Mouse (Mus musculus) heart, adult 2 months (tissue): ENCODE results near the gene Aebp2. TPM values are rescaled to one million over a fixed set of nuclear protein-coding genes. Genes with fewer than 3 reads are reported as not detected.
"Not testable (repeated sequence)": the region's sequence is repeated elsewhere in the genome, so short reads cannot be mapped to it uniquely, and the experiment has no call there.

Source experiments
- DNase-seq, 2 experiments: peaks; one replicate each; pipeline ENCODE4 v3.0.0; 2021
- H3K27ac ChIP-seq: fragments of 200-600 bp; 2 replicates; pipeline ENCODE4 v1.8.1; 2022
- H3K27me3 ChIP-seq: fragments of 200-500 bp; 2 replicates; pipeline ENCODE4 v1.6.1; 2012; ENCODE audit warnings: mild to moderate bottlenecking, low read length, inconsistent platforms, mixed read lengths; ENCODE audit not compliant: control insufficient read depth, insufficient read depth
- H3K36me3 ChIP-seq: fragments of 200-500 bp; 2 replicates; pipeline ENCODE4 v1.6.1; 2012; ENCODE audit warnings: low read length, inconsistent platforms; ENCODE audit not compliant: control insufficient read depth, insufficient read depth
- H3K4me1 ChIP-seq: fragments of 200-500 bp; 2 replicates; pipeline ENCODE4 v1.6.1; 2011; ENCODE audit warnings: low read length; ENCODE audit not compliant: control insufficient read depth, insufficient read depth
- H3K4me3 ChIP-seq: fragments of 200-600 bp; 2 replicates; pipeline ENCODE4 v1.8.1; 2022
- H3K79me2 ChIP-seq: fragments of 200-500 bp; replicated peaks from 2 replicates; pipeline ENCODE4 v1.6.1; 2012; ENCODE audit warnings: mild to moderate bottlenecking, inconsistent platforms, low read length, moderate library complexity, mixed read lengths; ENCODE audit not compliant: control insufficient read depth, insufficient read depth
- H3K9ac ChIP-seq: fragments of 200-500 bp; 2 replicates; pipeline ENCODE4 v1.6.1; 2012; ENCODE audit warnings: low read depth, mild to moderate bottlenecking, control low read depth, inconsistent platforms, low read length, mixed read lengths
- CTCF ChIP-seq: fragments of 200-600 bp; IDR thresholded peaks from 2 replicates; pipeline ENCODE4 v1.8.1; 2022; ENCODE audit warnings: antibody characterized with exemption, mild to moderate bottlenecking, moderate library complexity
- EP300 ChIP-seq: fragments of 200-500 bp; IDR thresholded peaks from 2 replicates; pipeline ENCODE4 v1.6.1; 2011; ENCODE audit warnings: low read depth, low read length, control low read depth; ENCODE audit not compliant: insufficient read depth
- POLR2A ChIP-seq: fragments of 200-500 bp; IDR thresholded peaks from 2 replicates; pipeline ENCODE4 v1.6.1; 2011; ENCODE audit warnings: mild to moderate bottlenecking, low read depth, low read length, control low read depth; ENCODE audit not compliant: insufficient read depth
- WGBS: fragments of 180-500 bp; shearing (Covaris S2); methylation state at CpG from one replicate; pipeline ENCODE4 v1.1.7; 2018; 5-methylcytosine and 5-hydroxymethylcytosine counted together
- intact Hi-C: fragments of 180-260 bp; cut with DNase I; formaldehyde crosslinking; loops from one replicate; pipeline ENCODE4 v1.15.1; 2025
- polyA plus RNA-seq: library from polyadenylated mRNA; depleted of rRNA; stranded (reverse); fragments of >200 nt; gene quantifications from 2 replicates; pipeline ENCODE4 v1.2.3, GENCODE M21; 2012
- total RNA-seq, 2 experiments: library from RNA; stranded (reverse); gene quantifications; 2 replicates each; pipeline ENCODE4 v1.2.3; 2021

Aebp2 gene
- total and polyA plus RNA-seq, 3 experiments, result 15.0 to 37.5 (median 35.3) TPM

- Histone ChIP-seq H3K27ac (no peak overlapping the region), H3K9ac (no peak overlapping the region), H3K79me2 (no peaks in the 10 kb centered on the region), H3K4me3 (no peak overlapping the region), H3K4me1 (no peaks in the 10 kb centered on the region), H3K36me3 (no peaks in the 10 kb centered on the region), H3K27me3 (no peaks in the 10 kb centered on the region)
- 65% methylated on average over 4 of the region's 4 CpGs for WGBS
- intact Hi-C loops, result no loop called here
- TF ChIP-seq POLR2A, result no peak
- no peak for TF ChIP-seq CTCF
- no peak for TF ChIP-seq EP300
- DNase-seq, result no peak
Measured at GRCm38 (mm10) chr6:140580170-140580569, 42.3 kb upstream of the Aebp2 start.

- TF ChIP-seq POLR2A (no peak), CTCF (no peak), EP300 (no peak)
- H3K4me1 ChIP-seq, result no peaks in the 10 kb centered on the region
- no peak overlapping the region for H3K4me3 ChIP-seq
- WGBS, result 78% methylated on average over 8 of the region's 8 CpGs
- H3K36me3 ChIP-seq, result no peaks in the 10 kb centered on the region
- no peak overlapping the region for H3K9ac ChIP-seq
- no peaks in the 10 kb centered on the region for H3K79me2 ChIP-seq
- H3K27ac ChIP-seq, result no peak overlapping the region
- DNase-seq, result no peak
- intact Hi-C loops, result no loop called here
- no peaks in the 10 kb centered on the region for H3K27me3 ChIP-seq
Measured at GRCm38 (mm10) chr6:140586714-140587259, 35.7 kb upstream of the Aebp2 start.

GRCm38 (mm10) chr6:140591331-140591730, 31.1 kb upstream of the Aebp2 start:
- WGBS, result 77% methylated on average over 5 of the region's 5 CpGs
- DNase-seq, result no peak
- no peaks in the 10 kb centered on the region for H3K79me2 ChIP-seq
- H3K4me1 ChIP-seq, result no peaks in the 10 kb centered on the region
- TF ChIP-seq EP300 (no peak), POLR2A (no peak), CTCF (no peak)
- H3K27me3 ChIP-seq, result no peaks in the 10 kb centered on the region
- intact Hi-C loops, result loop anchor here (5.0 kb wide), 1 partner anchor 121 kb away; no protein-coding TSS in a partner anchor
- no peak overlapping the region for H3K4me3 ChIP-seq
- no peak overlapping the region for H3K9ac ChIP-seq
- no peak overlapping the region for H3K27ac ChIP-seq
- H3K36me3 ChIP-seq, result no peaks in the 10 kb centered on the region

GRCm38 (mm10) chr6:140592713-140593112, 29.8 kb upstream of the Aebp2 start:
- TF ChIP-seq POLR2A, result no peak
- TF ChIP-seq EP300, result no peak
- TF ChIP-seq CTCF, result no peak
- Histone ChIP-seq H3K9ac (no peak overlapping the region), H3K4me3 (no peak overlapping the region), H3K36me3 (no peaks in the 10 kb centered on the region), H3K27me3 (no peaks in the 10 kb centered on the region), H3K4me1 (no peaks in the 10 kb centered on the region), H3K79me2 (no peaks in the 10 kb centered on the region), H3K27ac (no peak overlapping the region)
- WGBS, result 85% methylated on average over 8 of the region's 8 CpGs
- intact Hi-C loops, result loop anchor here (5.0 kb wide), 1 partner anchor 120 kb away; no protein-coding TSS in a partner anchor
- DNase-seq, result no peak

GRCm38 (mm10) chr6:140593420-140594170, 28.9 kb upstream of the Aebp2 start:
- peak; percentile 62 to 63 for DNase-seq

GRCm38 (mm10) chr6:140595551-140595950, 26.9 kb upstream of the Aebp2 start:
- H3K79me2 ChIP-seq, intact Hi-C loops, H3K27ac ChIP-seq, H3K4me3 ChIP-seq, H3K4me1 ChIP-seq, H3K36me3 ChIP-seq, DNase-seq, H3K9ac ChIP-seq, H3K27me3 ChIP-seq: not testable (repeated sequence)
- 92% methylated on average over 6 of the region's 6 CpGs for WGBS

More at GRCm38 (mm10) chr6:140593420-140594170, 28.9 kb upstream of the Aebp2 start:
- H3K4me1 ChIP-seq, result no peaks in the 10 kb centered on the region
- H3K79me2 ChIP-seq, result no peaks in the 10 kb centered on the region
- no peak overlapping the region for H3K9ac ChIP-seq
- H3K4me3 ChIP-seq, result no peak overlapping the region
- H3K27ac ChIP-seq, result no peak overlapping the region; the same call in 1 of the 2 replicates
- H3K36me3 ChIP-seq, result no peaks in the 10 kb centered on the region
- intact Hi-C loops, result loop anchor here (5.0 kb wide), 1 partner anchor 119 kb away; no protein-coding TSS in a partner anchor
- H3K27me3 ChIP-seq, result no peaks in the 10 kb centered on the region
- TF ChIP-seq EP300 (no peak), CTCF (no peak), POLR2A (no peak)
- WGBS, result 77% methylated on average over 17 of the region's 17 CpGs
